Mouse (Mus musculus): ENCODE results near the gene Nyap2.

- TF ChIP-seq POLR2A (IDR thresholded peaks at IDR 0.05; ENCODE audit: extremely low read depth, insufficient read depth, low read length) (no peak), CTCF (IDR thresholded peaks at IDR 0.05; ENCODE audit: low read depth, low read length) (no peak)
These were observed 103.9 kb downstream of the Nyap2 start for GRCm38 (mm10) chr1:81180686-81181085.

Data from liver, adult 2 months (tissue).